Mouse (Mus musculus) left cerebral cortex, adult 2 months (tissue): ENCODE measurements around the gene Gm3625. TPM values are rescaled to one million over a fixed set of nuclear protein-coding genes. Genes with fewer than 3 reads are reported as not detected.
"Not testable (repeated sequence)": the region's sequence is repeated elsewhere in the genome, so short reads cannot be mapped to it uniquely, and the experiment has no call there.

Source experiments
- DNase-seq, 2 experiments: peaks; one replicate each; pipeline ENCODE4 v3.0.0; 2021 to 2022; ENCODE audit warnings: low spot score in 2 of 2, mixed read lengths in 1 of 2; ENCODE audit errors: extremely low spot score in 1 of 2
- H3K27ac ChIP-seq: fragments of 200-600 bp; 2 replicates; pipeline ENCODE4 v1.8.1; 2022
- H3K4me3 ChIP-seq: fragments of 200-600 bp; 2 replicates; pipeline ENCODE4 v1.8.1; 2022
- CTCF ChIP-seq: fragments of 200-600 bp; IDR thresholded peaks from 2 replicates; pipeline ENCODE4 v1.8.1; 2022; ENCODE audit warnings: antibody characterized with exemption, mild to moderate bottlenecking, moderate library complexity
- intact Hi-C: fragments of 180-260 bp; cut with DNase I; formaldehyde crosslinking; loops from one replicate; pipeline ENCODE4 v1.15.1; 2025
- total RNA-seq, 2 experiments: library from RNA; stranded (reverse); gene quantifications; 2 replicates each; pipeline ENCODE4 v1.2.3; 2021

Gm3625 gene
- total RNA-seq, 2 experiments from 2014 or later, result not detected

DNA sequence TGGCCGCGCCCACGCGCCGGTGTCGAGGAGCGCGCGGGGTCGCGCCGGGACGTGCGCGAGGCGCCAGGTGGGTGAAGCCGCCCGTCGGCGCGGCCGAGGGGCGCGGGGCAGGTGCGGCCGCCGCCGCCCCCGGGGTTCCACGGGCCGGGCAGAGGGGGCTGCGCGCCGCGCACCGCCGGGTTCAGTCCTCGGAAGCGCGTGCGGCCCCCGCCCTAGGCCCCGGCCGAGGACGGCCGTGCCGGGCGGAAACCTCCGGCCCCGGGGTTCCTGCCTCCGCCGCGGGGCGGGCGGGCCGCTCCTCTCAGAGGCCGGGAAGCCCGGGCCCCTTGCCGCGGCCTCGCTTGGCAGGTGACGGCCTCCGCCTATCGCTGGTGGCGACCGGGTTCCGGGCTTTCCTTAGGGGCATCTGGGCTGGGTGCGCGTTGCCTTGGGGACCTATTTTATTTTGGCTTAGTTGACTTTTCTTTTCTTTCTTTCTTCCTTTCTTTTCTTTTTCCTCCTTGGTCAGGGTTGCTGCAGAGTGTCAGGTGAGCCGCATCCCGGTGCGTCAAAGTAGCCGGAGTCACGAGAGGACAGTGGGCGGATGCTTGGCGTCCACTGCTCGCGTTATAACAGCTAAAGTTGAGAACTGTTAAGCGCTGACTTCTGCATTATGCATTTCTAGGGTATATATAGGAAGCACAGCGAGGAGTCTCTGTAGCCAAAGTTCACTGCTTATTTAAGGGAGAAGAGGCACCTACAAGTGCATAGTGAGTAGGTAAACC, 621 bp upstream of the Gm3625 start:
- Histone ChIP-seq H3K27ac (peak overlapping the region; percentile 95), H3K4me3 (peak overlapping the region; percentile 59)
- peak; percentile 32 to 51 for DNase-seq
- intact Hi-C loops, result loop anchor here (5.0 kb wide), 1 partner anchor 174 kb away; the partner anchor contains the start of genes Fam228b and Pfn4
- TF ChIP-seq CTCF, result no peak

DNA sequence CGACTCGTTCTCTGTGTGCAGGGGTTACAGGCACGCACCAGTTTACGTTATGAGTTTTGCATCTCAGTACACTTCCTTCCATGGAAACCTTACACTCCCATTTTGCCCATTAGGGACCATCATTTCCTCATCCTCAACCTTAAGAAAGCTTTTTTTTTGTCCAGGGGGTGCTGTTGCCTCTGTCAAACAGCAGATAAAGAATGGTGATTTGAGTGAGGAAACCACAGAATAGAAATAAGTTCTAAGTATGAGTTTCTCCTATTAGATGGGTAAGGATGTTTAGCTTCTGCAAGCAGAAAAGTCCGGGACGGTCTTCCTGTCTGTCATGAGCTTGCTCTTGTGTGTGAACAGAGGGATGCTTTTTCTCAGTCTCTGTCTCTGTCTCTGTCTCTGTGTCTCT, 702 bp downstream of the Gm3625 start:
- peak overlapping the region; percentile 59; the same call in 1 of the 2 replicates for H3K4me3 ChIP-seq
- no peak overlapping the region for H3K27ac ChIP-seq
- intact Hi-C loops, result loop anchor here (5.0 kb wide), 1 partner anchor 175 kb away; the partner anchor contains the start of genes Fam228b and Pfn4
- no peak for TF ChIP-seq CTCF
- DNase-seq, result no peak

DNA sequence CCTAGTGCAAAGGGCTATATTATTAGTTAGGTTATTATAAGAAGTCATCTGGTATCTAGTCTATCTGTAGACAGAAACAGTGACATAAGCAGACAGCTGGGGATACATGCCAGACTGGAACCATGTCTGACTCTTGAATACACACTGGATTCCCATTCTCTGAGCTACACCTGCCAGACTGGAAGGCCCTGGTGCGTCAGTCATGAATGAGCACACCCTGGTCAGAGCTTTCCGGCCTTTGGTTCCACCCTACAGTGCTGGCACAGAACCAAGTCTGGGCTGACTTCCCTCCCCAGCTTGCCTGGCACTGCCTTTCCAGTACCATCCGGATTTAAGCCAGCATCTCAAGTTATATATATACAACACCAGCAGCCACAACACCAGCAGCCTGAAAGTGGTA, 4.1 kb downstream of the Gm3625 start:
- no peak for DNase-seq
- Histone ChIP-seq H3K27ac (no peak overlapping the region), H3K4me3 (no peak overlapping the region)
- no peak for TF ChIP-seq CTCF
- intact Hi-C loops, result no loop called here

DNA sequence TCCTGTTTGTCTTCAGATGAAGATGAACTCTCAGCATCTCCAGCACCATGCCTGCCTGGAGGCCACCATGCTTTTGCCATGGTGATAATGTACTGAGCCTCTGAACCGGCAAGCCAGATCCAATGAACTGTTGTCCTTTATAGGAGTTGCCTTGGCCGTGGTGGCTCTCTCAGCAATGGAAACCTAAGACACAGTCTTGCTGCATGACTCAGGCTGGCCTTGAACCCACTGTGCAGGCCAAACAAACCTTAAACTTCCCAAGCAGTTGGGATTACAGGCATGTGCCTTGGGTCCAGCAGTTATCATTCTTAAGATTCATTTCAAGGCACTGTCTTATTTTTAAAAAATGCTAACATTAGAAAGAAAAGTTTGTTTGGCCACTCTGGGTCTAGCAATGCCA, 4.9 kb downstream of the Gm3625 start:
- intact Hi-C loops, result no loop called here
- no peak overlapping the region for H3K4me3 ChIP-seq
- H3K27ac ChIP-seq, result no peak overlapping the region
- TF ChIP-seq CTCF, result no peak
- DNase-seq, result no peak

DNA sequence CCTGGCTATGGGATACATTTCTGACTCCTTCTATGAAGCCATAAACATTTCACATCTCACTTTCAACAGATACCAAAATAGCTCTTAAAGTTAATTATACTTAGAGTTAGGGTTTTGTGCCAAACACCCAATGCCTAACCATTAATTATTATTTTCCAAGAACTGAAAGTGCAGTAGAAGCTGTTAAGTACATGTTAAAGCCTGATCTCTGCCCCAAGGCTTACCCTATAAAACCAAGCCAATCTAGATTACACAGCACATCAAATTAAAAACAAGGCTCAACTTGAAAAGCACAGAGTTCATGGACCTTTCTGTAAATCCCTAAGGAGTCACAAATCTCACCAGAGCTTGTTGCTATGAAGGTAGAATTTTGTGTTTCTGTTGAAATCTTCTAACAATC, 10.4 kb downstream of the Gm3625 start:
- intact Hi-C loops, result no loop called here
- DNase-seq, result no peak
- no peak overlapping the region for H3K4me3 ChIP-seq
- no peak for TF ChIP-seq CTCF
- no peak overlapping the region for H3K27ac ChIP-seq

DNA sequence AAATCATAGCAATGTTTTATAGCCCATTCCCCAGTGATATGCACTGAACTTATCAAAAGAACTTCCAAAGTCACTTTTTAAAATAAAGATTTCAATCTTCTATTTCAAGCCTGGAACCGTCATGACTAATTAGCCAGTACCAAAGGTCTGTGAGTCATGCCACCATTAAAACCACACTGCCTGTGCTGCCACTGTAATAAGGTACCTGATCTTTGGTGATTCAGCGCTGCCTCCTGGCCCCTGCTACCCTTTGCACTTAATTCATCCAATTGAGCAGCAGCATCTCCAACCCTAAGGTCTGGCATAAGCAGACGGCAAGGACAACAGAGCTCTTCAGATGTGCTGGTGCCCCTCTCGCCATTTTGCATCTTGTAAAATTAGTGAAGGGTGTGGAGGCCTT, 18.7 kb downstream of the Gm3625 start:
- no peak for DNase-seq
- no peak for TF ChIP-seq CTCF
- no peak overlapping the region for H3K27ac ChIP-seq
- no peak overlapping the region for H3K4me3 ChIP-seq
- intact Hi-C loops, result loop anchor here (5.0 kb wide), 2 partner anchors 193 to 398 kb away; partner anchors contain the start of genes Fam228b and Pfn4

DNA sequence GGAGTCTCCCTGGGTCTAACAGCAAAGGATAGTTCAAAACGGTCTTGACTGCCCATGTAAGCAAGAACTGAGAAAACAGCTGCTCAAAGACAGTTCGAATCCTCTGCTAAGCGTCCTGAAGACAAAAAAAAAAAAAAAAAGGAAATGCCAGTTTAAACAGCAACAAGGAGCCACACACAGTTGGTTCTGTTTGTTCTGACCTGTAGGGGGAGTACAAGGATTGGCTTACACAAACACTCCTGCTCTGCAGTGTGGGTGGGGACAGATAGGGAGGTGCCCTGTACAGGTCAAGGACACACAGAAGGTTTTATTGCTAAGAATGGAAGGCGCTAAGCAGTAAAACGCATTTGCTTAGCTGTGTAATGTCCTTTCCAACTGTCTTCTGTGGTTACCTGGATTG, 20.9 kb downstream of the Gm3625 start:
- no peak for DNase-seq
- Histone ChIP-seq H3K27ac (no peak overlapping the region), H3K4me3 (no peak overlapping the region)
- intact Hi-C loops, result loop anchor here (5.0 kb wide), 2 partner anchors 195 to 400 kb away; partner anchors contain the start of genes Fam228b and Pfn4
- peak; percentile 62 for TF ChIP-seq CTCF

DNA sequence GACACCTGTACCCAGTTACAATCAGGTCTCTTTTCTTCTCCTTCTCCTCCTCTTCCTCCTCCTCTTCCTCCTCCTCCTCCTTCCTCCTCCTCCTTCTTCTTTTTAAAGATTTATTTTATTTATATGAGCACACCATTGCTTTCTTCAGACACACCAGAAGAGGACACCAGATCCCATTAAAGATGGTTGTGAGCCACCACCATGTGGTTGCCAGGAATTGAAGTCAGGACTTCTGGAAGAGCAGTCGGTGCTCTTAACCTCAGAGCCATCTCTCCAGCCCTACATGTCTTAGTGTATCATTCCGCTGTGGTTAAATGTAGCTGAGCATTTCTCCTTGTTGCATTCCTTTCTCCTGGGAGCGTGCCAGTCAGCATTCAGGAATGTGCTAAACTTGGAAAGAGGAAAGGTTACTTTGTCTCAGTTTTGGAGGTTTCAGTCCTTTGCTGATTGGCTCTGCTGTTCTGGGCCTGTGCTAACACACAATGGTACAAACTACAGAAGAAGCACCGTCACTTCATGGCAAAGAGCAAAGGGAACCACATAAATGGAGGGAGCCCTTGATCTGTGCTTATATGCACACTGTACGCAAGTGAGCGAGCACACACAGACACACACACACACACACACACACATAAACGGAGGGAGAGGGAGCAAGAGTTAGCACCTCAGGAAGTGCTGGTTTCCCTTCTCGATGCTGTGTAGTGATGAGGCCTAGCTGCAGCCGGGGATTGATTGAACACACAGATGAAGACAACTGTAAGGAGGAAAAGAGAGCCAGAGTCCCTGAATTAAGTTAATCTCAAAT, 34.0 kb downstream of the Gm3625 start:
- no peak for TF ChIP-seq CTCF
- Histone ChIP-seq H3K4me3 (no peak overlapping the region), H3K27ac (no peak overlapping the region)
- no peak for DNase-seq
- intact Hi-C loops, result no loop called here

DNA sequence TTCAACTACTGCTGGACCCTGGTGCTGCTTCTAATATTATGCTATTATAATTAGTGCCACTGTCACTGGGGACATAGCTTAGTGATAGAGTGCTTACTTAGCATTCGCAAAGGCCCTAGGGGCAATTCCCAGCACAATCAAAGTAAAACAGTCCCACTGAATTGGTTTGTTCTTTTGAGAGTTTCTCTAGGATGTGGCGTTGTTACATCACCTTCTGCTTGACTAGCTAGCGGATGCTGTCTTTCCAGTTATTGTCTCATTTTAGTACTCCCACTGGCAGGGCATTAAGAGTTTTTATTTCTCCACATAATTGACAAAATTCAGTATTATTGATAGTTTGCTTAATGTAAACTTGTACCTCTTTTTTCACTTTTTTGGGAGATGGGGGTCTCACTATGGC, 34.7 kb downstream of the Gm3625 start:
- Histone ChIP-seq H3K27ac (no peak overlapping the region), H3K4me3 (no peak overlapping the region)
- intact Hi-C loops, result no loop called here
- no peak for DNase-seq
- no peak for TF ChIP-seq CTCF

DNA sequence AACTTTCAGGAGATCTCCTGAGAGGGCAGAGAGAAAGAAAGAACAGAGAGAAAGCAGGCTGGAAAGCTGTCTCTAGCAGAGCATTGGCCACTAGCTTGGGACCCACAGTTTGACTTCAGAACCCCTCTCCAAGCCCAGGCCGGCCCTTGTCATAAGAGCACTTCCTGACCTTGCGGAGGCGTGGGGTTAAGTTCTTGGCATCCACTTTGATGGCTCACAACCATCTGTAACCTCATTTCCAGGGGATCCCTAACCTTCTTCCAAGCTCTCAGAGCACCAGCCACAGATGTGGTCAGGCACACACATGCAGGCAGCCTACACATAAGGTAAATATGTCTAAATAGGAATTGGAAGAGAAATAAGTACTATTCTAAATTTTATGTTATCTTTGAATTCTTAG, 35.3 kb downstream of the Gm3625 start:
- no peak for TF ChIP-seq CTCF
- no peak overlapping the region for H3K4me3 ChIP-seq
- DNase-seq, result no peak
- intact Hi-C loops, result no loop called here
- no peak overlapping the region for H3K27ac ChIP-seq

DNA sequence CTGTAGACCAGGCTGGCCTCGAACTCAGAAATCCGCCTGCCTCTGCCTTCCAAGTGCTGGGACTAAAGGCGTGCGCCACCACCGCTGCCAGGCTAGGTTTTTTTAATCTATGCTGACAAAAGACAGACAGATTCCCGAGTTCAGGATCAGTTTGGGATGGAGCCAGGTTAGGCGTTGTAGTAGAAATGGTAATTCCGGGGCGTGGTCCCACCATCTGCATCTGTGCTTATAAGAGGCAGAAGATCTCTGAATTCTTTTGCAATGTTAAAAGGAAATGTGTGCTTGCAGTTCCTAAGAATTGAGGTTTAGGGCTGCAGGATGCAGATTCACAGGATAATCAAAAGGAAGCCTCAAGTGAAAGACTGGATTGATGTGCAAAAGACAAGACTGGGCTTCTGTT, 35.8 kb downstream of the Gm3625 start:
- no peak for DNase-seq
- intact Hi-C loops, result no loop called here
- Histone ChIP-seq H3K27ac (no peak overlapping the region), H3K4me3 (no peak overlapping the region)
- no peak for TF ChIP-seq CTCF

DNA sequence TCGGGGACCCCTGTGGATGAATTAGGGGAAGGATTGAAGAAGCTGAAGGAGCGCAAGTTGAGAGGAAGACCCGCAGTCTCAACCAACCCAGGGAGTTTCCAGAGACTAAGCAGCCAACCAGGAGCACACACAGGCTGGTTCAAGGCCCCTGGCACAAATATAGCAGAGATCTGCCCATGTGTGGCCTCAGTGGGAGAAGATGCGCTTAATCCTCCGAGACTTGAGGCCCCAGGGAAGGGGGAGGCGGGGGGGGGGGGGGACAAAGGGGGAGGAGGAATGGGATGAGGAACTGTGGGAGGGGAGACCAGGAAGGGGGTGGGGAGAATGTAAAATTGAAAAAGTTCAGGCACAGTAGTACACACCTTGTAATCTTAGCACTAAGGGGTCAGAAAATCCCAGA, 37.3 kb downstream of the Gm3625 start:
- no peak for TF ChIP-seq CTCF
- Histone ChIP-seq H3K27ac (no peak overlapping the region), H3K4me3 (no peak overlapping the region)
- intact Hi-C loops, result no loop called here
- no peak for DNase-seq

DNA sequence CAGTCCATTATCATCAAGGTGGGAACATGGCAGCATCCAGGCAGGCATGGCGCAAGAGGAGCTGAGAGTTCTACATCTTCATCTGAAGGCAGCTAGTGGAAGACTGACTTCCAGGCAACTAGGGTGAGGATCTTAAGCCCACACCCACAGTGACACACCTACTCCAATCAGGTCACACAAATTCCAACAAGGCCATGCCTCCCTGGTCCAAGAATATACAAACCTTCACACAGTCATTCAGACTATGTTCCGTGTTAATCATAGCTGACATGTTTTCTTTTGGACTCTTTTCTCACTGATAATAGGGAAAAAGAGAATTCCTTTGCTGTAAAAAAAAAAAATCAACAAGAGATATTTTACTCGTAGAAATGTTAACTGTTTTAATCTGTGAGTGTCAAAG, 39.0 kb downstream of the Gm3625 start:
- DNase-seq, H3K4me3 ChIP-seq, intact Hi-C loops, H3K27ac ChIP-seq: not testable (repeated sequence)
